Mouse (Mus musculus) urinary bladder, postnatal 14 days (tissue): ENCODE results near the gene Phtf2.
A peak's percentile ranks its signal among the peaks of the same experiment; 100 is the strongest.
"Not testable (repeated sequence)": the region's sequence is repeated elsewhere in the genome, so short reads cannot be mapped to it uniquely, and the experiment has no call there.

Experiments used
- DNase-seq: peaks from one replicate; pipeline ENCODE4 v3.0.0; 2021; ENCODE audit warnings: low spot score

Phtf2 gene

GRCm38 (mm10) chr5:20864216-20864969, 17.5 kb downstream of the Phtf2 start:
- DNase-seq = no peak

- no peak for DNase-seq
These were observed 20.0 kb downstream of the Phtf2 start for GRCm38 (mm10) chr5:20861901-20862300.

GRCm38 (mm10) chr5:20860565-20860964, 21.4 kb downstream of the Phtf2 start:
- DNase-seq = no peak

- no peak for DNase-seq
These were observed 23.5 kb downstream of the Phtf2 start for GRCm38 (mm10) chr5:20858404-20858803.

GRCm38 (mm10) chr5:20855066-20855465, 26.9 kb downstream of the Phtf2 start:
- no peak for DNase-seq

- DNase-seq = no peak
These were observed 34.9 kb downstream of the Phtf2 start for GRCm38 (mm10) chr5:20847010-20847409.

- no peak for DNase-seq
These were observed 38.1 kb downstream of the Phtf2 start for GRCm38 (mm10) chr5:20843816-20844215.

- no peak for DNase-seq
These were observed 38.5 kb downstream of the Phtf2 start for GRCm38 (mm10) chr5:20843405-20843804.

GRCm38 (mm10) chr5:20837082-20837481, 44.8 kb downstream of the Phtf2 start:
- no peak for DNase-seq

- DNase-seq = no peak
These were observed 47.5 kb downstream of the Phtf2 start for GRCm38 (mm10) chr5:20834399-20834798.

GRCm38 (mm10) chr5:20831433-20831832, 50.5 kb downstream of the Phtf2 start:
- DNase-seq = no peak

GRCm38 (mm10) chr5:20830717-20831116, 51.2 kb downstream of the Phtf2 start:
- DNase-seq = no peak

- peak; percentile 29 for DNase-seq
These were observed 60.3 kb downstream of the Phtf2 start for GRCm38 (mm10) chr5:20821647-20822046.

GRCm38 (mm10) chr5:20821122-20821521, 60.8 kb downstream of the Phtf2 start:
- no peak for DNase-seq

GRCm38 (mm10) chr5:20815094-20815493, 66.8 kb downstream of the Phtf2 start:
- DNase-seq = no peak

GRCm38 (mm10) chr5:20810449-20810848, 71.5 kb downstream of the Phtf2 start:
- DNase-seq = no peak

GRCm38 (mm10) chr5:20795932-20796331, 86.0 kb downstream of the Phtf2 start:
- no peak for DNase-seq

- peak; percentile 13 for DNase-seq
These were observed 90.0 kb downstream of the Phtf2 start for GRCm38 (mm10) chr5:20791793-20792554.

- not testable (repeated sequence) for DNase-seq
These were observed 95.5 kb downstream of the Phtf2 start for GRCm38 (mm10) chr5:20786471-20786870.

- DNase-seq = no peak
These were observed 100.8 kb downstream of the Phtf2 start for GRCm38 (mm10) chr5:20781116-20781515.

- no peak for DNase-seq
These were observed 102.7 kb downstream of the Phtf2 start for GRCm38 (mm10) chr5:20779191-20779590.

- DNase-seq = no peak
These were observed 103.5 kb downstream of the Phtf2 start for GRCm38 (mm10) chr5:20778274-20778984.

- DNase-seq = no peak
These were observed 108.6 kb downstream of the Phtf2 start for GRCm38 (mm10) chr5:20773341-20773740.
